Mouse (Mus musculus): ENCODE results near the gene Rfx2. TPM values are rescaled to one million over a fixed set of nuclear protein-coding genes. Genes with fewer than 3 reads are reported as not detected.

Rfx2 gene
- polyA plus RNA-seq, 1 experiment from 2014 or later, result 4.8 TPM

DNA sequence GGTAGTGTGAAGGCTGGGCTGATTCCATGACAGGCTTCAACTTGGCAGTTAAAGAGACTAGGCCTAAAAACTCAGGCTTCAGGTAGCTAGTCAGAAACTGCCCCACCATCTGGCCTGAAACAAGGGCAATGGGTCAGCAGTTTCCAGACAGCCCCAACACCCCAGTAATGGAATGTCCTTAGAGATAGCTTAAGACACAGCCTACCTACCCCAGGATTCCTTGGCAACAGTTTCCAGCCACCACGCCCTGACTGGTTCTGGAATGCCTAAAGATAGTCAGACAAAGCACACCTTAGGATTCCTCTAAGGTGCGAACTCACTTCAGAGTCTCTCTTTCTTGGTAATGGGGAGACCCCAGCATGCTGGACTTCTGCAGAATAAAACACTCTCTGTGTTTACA, 8.4 kb downstream of the Rfx2 start:
- TF ChIP-seq CTCF (IDR thresholded peaks at IDR 0.05; ENCODE audit: low read depth), result no peak
- no peak for ATAC-seq (ENCODE audit: insufficient read depth)
- no peaks in the 10 kb centered on the region for H3K4me1 ChIP-seq (ENCODE audit: insufficient read depth)

DNA sequence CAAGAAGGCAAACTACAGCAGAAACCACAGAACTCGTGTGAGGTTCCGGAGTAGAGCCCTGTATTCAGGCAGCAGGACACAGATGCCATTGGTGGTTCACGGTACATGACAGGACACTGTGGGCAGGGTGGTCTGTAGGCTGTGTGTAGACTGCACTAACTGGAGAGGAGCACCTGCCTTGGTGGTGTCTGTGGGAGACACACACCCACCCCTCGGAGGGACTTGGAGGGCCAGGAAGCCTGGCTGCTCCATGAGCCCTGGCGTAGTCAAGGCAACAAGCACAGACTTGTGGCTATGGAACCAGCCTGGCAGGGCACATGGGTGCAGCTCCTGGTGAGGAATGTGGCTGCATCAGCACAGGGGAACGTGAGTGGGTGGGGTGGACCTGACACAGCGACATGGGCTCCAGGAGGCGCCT, 11.1 kb downstream of the Rfx2 start:
- Histone ChIP-seq H3K4me1 (ENCODE audit: insufficient read depth) (no peaks in the 10 kb centered on the region), H3K4me2 (no peak overlapping the region), H3K36me3 (ENCODE audit: insufficient read depth) (no peaks in the 10 kb centered on the region), H3K4me3 (ENCODE audit: low read depth, low read length) (no peak overlapping the region), H3K9me3 (ENCODE audit: low read depth, low read length) (no peaks in the 10 kb centered on the region), H3K27ac (ENCODE audit: low read depth) (0 out of 2 replicates have a peak overlapping the region, but pooled peaks have one; percentile 2), H3K9ac (no peak overlapping the region), H3K27me3 (ENCODE audit: insufficient read depth, low read length) (no peaks in the 10 kb centered on the region)
- WGBS, result 61% methylated on average over 8 of the region's 8 CpGs
- TF ChIP-seq CTCF (IDR thresholded peaks at IDR 0.05; ENCODE audit: low read depth), result no peak
- peak; percentile 76 for ATAC-seq (ENCODE audit: insufficient read depth)
- DNase-seq, result peak; percentile 40

More for the DNA sequence above, 8.4 kb downstream of the Rfx2 start:
- H3K4me3 ChIP-seq (ENCODE audit: low read depth, low read length), result no peak overlapping the region
- no peak for DNase-seq
- H3K9ac ChIP-seq, result no peak overlapping the region
- H3K27me3 ChIP-seq (ENCODE audit: insufficient read depth, low read length), result no peaks in the 10 kb centered on the region
- WGBS, result 74% methylated on average over 2 of the region's 2 CpGs
- no peak overlapping the region for H3K4me2 ChIP-seq
- H3K9me3 ChIP-seq (ENCODE audit: low read depth, low read length), result no peaks in the 10 kb centered on the region
- no peaks in the 10 kb centered on the region for H3K36me3 ChIP-seq (ENCODE audit: insufficient read depth)
- H3K27ac ChIP-seq (ENCODE audit: low read depth), result no peak overlapping the region

DNA sequence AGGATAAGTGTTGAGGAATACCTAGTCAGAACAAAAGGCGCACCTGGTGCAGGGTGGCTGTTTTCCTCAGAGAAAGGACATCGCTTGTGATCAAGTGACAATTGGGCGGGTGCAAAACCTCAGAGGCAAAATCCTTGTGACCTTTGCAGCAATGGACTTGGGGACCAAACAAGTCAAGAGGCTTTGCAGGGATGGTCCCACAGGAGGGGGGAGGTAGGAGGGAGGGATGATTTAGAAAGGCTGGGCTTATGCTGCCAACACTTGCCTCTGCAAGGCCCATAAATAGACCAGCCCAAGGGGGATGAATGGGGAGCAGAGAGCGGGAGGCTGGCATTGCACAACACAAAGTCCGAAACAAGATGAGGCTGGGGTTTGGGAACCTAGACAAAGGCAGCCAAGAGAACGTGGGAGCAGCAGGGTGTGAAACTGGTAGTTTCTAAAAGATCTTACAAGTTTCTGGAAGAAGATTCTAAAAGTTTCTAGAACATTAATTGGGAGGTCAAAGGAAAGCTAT, 11.7 kb downstream of the Rfx2 start:
- Histone ChIP-seq H3K36me3 (ENCODE audit: insufficient read depth) (no peaks in the 10 kb centered on the region), H3K27ac (ENCODE audit: low read depth) (no peak overlapping the region), H3K4me2 (no peak overlapping the region), H3K9me3 (ENCODE audit: low read depth, low read length) (no peaks in the 10 kb centered on the region), H3K27me3 (ENCODE audit: insufficient read depth, low read length) (no peaks in the 10 kb centered on the region), H3K4me1 (ENCODE audit: insufficient read depth) (no peaks in the 10 kb centered on the region), H3K4me3 (ENCODE audit: low read depth, low read length) (no peak overlapping the region), H3K9ac (no peak overlapping the region)
- DNase-seq, result no peak
- 68% methylated on average over 6 of the region's 6 CpGs for WGBS
- TF ChIP-seq CTCF (IDR thresholded peaks at IDR 0.05; ENCODE audit: low read depth), result no peak
- ATAC-seq (ENCODE audit: insufficient read depth), result no peak

DNA sequence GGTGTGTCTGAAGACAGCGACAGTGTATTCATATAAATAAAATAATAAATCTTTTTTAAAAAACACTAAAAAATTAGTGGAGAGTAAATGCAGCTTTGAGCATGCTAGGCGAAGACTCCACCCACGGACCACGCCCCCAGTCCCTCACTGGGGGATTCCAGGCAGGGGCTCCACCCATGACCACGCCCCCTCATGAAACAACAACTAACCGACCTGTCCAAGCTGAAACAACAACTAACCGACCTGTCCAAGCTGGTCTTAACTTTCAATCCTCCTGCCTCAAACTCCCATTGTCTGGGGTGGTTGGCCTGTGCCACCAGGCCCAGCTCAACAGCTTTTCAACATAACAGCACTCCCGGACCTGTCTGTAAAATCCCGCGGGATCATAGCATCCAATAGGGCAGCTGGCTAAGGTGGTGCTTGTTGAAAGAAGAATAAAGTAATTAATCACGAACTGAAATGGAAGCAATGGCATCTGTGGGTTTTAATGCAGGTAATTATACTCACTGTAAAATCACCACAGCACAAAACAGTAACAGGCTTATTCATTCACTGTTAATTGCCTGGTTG, 12.7 kb downstream of the Rfx2 start:
- Histone ChIP-seq H3K27ac (ENCODE audit: low read depth) (no peak overlapping the region), H3K4me1 (ENCODE audit: insufficient read depth) (no peaks in the 10 kb centered on the region), H3K4me2 (no peak overlapping the region), H3K9me3 (ENCODE audit: low read depth, low read length) (no peaks in the 10 kb centered on the region), H3K4me3 (ENCODE audit: low read depth, low read length) (no peak overlapping the region), H3K27me3 (ENCODE audit: insufficient read depth, low read length) (no peaks in the 10 kb centered on the region), H3K36me3 (ENCODE audit: insufficient read depth) (no peaks in the 10 kb centered on the region), H3K9ac (no peak overlapping the region)
- no peak for ATAC-seq (ENCODE audit: insufficient read depth)
- no peak for DNase-seq
- TF ChIP-seq CTCF (IDR thresholded peaks at IDR 0.05; ENCODE audit: low read depth), result no peak
- 36% methylated on average over 11 of the region's 11 CpGs for WGBS

DNA sequence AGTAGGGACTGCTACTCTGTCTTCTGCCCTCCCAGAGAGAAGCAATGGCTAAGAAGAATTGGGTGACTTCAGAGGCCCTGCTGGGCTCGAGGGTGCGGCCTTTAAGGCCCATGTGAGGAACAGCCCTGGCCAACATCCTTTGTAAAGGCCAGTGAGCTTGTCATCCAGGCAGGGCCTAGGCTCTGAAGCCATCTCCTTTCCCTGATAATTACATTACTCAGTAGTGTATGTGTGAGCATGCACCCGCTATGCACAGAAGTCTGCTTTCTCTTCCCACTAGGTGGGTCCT, 15.8 kb downstream of the Rfx2 start:
- H3K4me1 ChIP-seq (ENCODE audit: insufficient read depth), result peaks cover 10% of the 10 kb centered on the region
- no peak for ATAC-seq (ENCODE audit: insufficient read depth)
- TF ChIP-seq CTCF (IDR thresholded peaks at IDR 0.05; ENCODE audit: low read depth), result no peak

DNA sequence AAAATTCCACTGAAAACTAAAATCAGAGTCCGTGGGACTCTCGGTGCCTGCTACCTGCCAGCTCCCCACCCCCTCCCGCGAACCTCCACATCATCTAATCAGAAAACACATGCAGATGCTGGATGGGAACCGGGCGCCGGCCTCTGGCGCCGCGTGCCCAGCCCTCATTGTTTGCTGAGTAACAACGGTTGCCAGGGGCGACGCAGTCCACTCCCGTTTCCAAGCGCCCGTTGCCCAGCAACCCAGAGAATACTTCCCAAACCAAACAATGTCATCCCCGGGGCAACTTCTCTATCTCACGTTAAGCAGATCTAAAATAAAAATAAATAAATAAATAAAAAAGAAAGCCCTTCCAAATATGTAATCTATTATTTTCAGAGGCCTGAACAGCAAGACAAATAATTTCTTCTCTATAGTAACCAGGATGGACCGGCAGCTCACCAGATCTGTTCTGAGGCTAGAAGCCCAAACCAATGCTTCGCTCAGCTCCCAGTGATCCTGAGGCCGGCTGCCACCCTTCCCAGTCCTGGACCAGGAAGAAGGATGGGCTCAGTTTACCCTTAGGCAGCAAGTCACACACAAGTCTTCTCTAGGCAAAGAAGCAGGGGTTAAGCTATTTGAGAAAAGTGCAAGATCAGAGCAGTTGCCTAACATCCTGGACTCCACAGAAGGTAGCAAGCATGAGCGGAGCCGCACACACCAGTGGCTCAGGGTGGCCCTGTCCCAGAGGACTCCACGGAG, 16.3 kb downstream of the Rfx2 start:
- ATAC-seq (ENCODE audit: insufficient read depth), result peak; percentile 42; the same call in 1 of the 2 replicates

More for the DNA sequence above, 15.8 kb downstream of the Rfx2 start:
- no peak overlapping the region for H3K4me3 ChIP-seq (ENCODE audit: low read depth, low read length)
- H3K27ac ChIP-seq (ENCODE audit: low read depth), result no peak overlapping the region
- no peaks in the 10 kb centered on the region for H3K36me3 ChIP-seq (ENCODE audit: insufficient read depth)
- DNase-seq, result no peak
- H3K4me2 ChIP-seq, result no peak overlapping the region
- H3K9ac ChIP-seq, result no peak overlapping the region
- no peaks in the 10 kb centered on the region for H3K9me3 ChIP-seq (ENCODE audit: low read depth, low read length)
- H3K27me3 ChIP-seq (ENCODE audit: insufficient read depth, low read length), result no peaks in the 10 kb centered on the region
- WGBS, result 79% methylated on average over 3 of the region's 3 CpGs

DNA sequence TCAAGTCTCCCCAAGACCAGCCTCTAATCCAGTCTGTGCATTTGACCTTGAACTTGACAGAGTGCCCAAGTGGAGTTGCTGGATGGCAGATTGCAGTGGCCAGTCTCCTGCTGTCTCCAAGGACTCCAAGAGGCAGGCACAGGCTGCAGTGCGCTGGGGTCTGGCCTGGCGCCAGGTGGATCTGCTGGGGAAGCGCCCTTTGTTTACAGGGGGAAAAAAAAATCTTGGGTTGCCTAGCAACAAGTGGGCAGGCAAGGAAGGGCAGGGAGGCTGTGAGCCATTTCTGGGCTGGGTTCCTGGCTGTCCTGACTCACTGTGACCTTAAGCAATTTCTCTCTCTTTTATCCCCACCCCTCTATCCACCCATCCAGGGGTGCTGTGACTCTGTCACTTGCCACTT, 20.6 kb downstream of the Rfx2 start:
- ATAC-seq (ENCODE audit: insufficient read depth) (peak; percentile 72), DNase-seq (peak; percentile 96)
- H3K9ac ChIP-seq, result no peak overlapping the region
- H3K9me3 ChIP-seq (ENCODE audit: low read depth, low read length), result no peaks in the 10 kb centered on the region
- no peak for TF ChIP-seq CTCF (IDR thresholded peaks at IDR 0.05; ENCODE audit: low read depth)
- H3K4me2 ChIP-seq, result 0 out of 2 replicates have a peak overlapping the region, but pooled peaks have one; percentile 10
- no peaks in the 10 kb centered on the region for H3K36me3 ChIP-seq (ENCODE audit: insufficient read depth)
- H3K27me3 ChIP-seq (ENCODE audit: insufficient read depth, low read length), result no peaks in the 10 kb centered on the region
- H3K4me3 ChIP-seq (ENCODE audit: low read depth, low read length), result no peak overlapping the region
- peaks cover 15% of the 10 kb centered on the region for H3K4me1 ChIP-seq (ENCODE audit: insufficient read depth)
- no peak overlapping the region; the same call in 1 of the 2 replicates for H3K27ac ChIP-seq (ENCODE audit: low read depth)
- 4% methylated on average over 3 of the region's 3 CpGs for WGBS

More for the DNA sequence above, 16.3 kb downstream of the Rfx2 start:
- TF ChIP-seq CTCF (IDR thresholded peaks at IDR 0.05; ENCODE audit: low read depth), result no peak
- Histone ChIP-seq H3K9ac (no peak overlapping the region), H3K4me1 (ENCODE audit: insufficient read depth) (peaks cover 15% of the 10 kb centered on the region), H3K4me3 (ENCODE audit: low read depth, low read length) (no peak overlapping the region), H3K27me3 (ENCODE audit: insufficient read depth, low read length) (no peaks in the 10 kb centered on the region), H3K9me3 (ENCODE audit: low read depth, low read length) (no peaks in the 10 kb centered on the region), H3K4me2 (no peak overlapping the region), H3K36me3 (ENCODE audit: insufficient read depth) (no peaks in the 10 kb centered on the region), H3K27ac (ENCODE audit: low read depth) (no peak overlapping the region)
- 13% methylated on average over 24 of the region's 24 CpGs for WGBS
- DNase-seq, result peak; percentile 86

All from lung, embryonic 14.5 days (tissue).